Mouse (Mus musculus): Measurements from ENCODE around the gene Arl10. TPM values are rescaled to one million over a fixed set of nuclear protein-coding genes. Genes with fewer than 3 reads are reported as not detected.

Gene Arl10
- total and polyA plus RNA-seq, 3 experiments = 5.1 to 10.9 TPM; not detected in 1

GRCm38 (mm10) chr13:54596107-54596690 is 21.4 kb downstream of the Arl10 start:
- Histone ChIP-seq H3K9ac (ENCODE audit: control insufficient read depth, low read depth, low read length, poor library complexity, severe bottlenecking) (no peak overlapping the region), H3K4me3 (ENCODE audit: control insufficient read depth in 1 of 2, insufficient read depth in 1 of 2, low read depth in 2 of 2, low read length in 2 of 2) (no peak overlapping the region), H3K9me3 (replicated peaks; ENCODE audit: insufficient read depth, low read length) (no peaks in the 10 kb centered on the region), H3K27ac (ENCODE audit: control insufficient read depth, low read depth, low read length) (no peak overlapping the region), H3K36me3 (ENCODE audit: control insufficient read depth in 1 of 2, insufficient read depth in 2 of 2, low read length in 2 of 2) (peaks cover 1 to 3% of the 10 kb centered on the region in 2 experiments; a peak in 3 of 4 replicates), H3K79me2 (ENCODE audit: control insufficient read depth, insufficient read depth, low read length, poor library complexity) (peaks cover 4% of the 10 kb centered on the region; the same call in 1 of the 2 replicates), H3K4me1 (ENCODE audit: control insufficient read depth in 1 of 2, insufficient read depth in 2 of 2, low read length in 2 of 2) (peaks cover 0 to 4% of the 10 kb centered on the region in 2 experiments; a peak in 1 of 4 replicates), H3K27me3 (ENCODE audit: control insufficient read depth in 1 of 2, insufficient read depth in 2 of 2, low read length in 2 of 2) (no peaks in the 10 kb centered on the region)
- DNase-seq (ENCODE audit: low read depth, low spot score) = no peak
- TF ChIP-seq KAT2A (conservative IDR thresholded peaks at IDR 0.05; ENCODE audit: low read depth, low read length) (no peak), TCF12 (IDR thresholded peaks at IDR 0.05; ENCODE audit: low read depth, low read length) (no peak), CTCF (IDR thresholded peaks at IDR 0.05 in 2 of 3, conservative IDR thresholded peaks at IDR 0.05 in 1 of 3; ENCODE audit: control insufficient read depth in 1 of 3, insufficient read depth in 1 of 3, low read depth in 2 of 3, low read length in 3 of 3, poor library complexity in 1 of 3, severe bottlenecking in 1 of 3) (no peak), POLR2AphosphoS5 (IDR thresholded peaks at IDR 0.05; ENCODE audit: borderline replicate concordance, low read depth, low read length) (no peak), GABPA (IDR thresholded peaks at IDR 0.05; ENCODE audit: low read depth, low read length) (no peak), MYB (IDR thresholded peaks at IDR 0.05; ENCODE audit: low read depth, low read length) (no peak), UBTF (IDR thresholded peaks at IDR 0.05; ENCODE audit: borderline replicate concordance, insufficient read depth, low read depth, low read length) (no peak), USF2 (IDR thresholded peaks at IDR 0.05; ENCODE audit: borderline replicate concordance in 1 of 2, insufficient read depth in 1 of 2, low read depth in 1 of 2, low read length in 2 of 2) (no peak), NELFE (IDR thresholded peaks at IDR 0.05; ENCODE audit: low read depth, low read length) (no peak), MXI1 (IDR thresholded peaks at IDR 0.05; ENCODE audit: low read depth, low read length) (no peak), TBP (IDR thresholded peaks at IDR 0.05; ENCODE audit: low read depth, low read length) (no peak), CHD1 (IDR thresholded peaks at IDR 0.05; ENCODE audit: low read depth, low read length) (no peak), MAFK (IDR thresholded peaks at IDR 0.05; ENCODE audit: borderline replicate concordance, low read depth, low read length) (no peak)

DNA sequence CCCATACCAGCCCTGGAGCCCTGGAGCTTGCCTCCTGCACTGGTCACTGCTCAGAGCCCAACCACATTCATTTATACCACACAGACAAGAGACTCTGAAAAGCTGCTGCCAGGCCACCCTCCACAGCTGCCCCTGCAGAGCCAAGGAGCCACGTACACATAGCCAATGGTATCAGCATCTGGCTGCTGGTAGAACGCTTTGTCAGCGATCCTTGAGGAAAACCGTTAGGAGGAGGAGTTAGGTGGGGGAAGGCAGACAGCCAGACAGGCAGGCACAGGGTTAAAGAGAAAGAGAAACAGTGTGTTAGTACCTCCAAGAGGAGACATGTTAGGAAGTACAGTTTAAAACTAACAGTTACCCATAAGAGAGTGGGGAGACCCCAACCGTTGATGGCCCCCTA is 22.1 kb downstream of the Arl10 start:
- no peak for TF ChIP-seq RAD21 (IDR thresholded peaks at IDR 0.05; ENCODE audit: low read depth, low read length)
- no peak for TF ChIP-seq MXI1 (IDR thresholded peaks at IDR 0.05; ENCODE audit: low read depth, low read length)
- no peak for TF ChIP-seq JUND (IDR thresholded peaks at IDR 0.05; ENCODE audit: low read depth, low read length)
- no peak for TF ChIP-seq NRF1 (IDR thresholded peaks at IDR 0.05; ENCODE audit: insufficient read depth, low read depth, low read length, poor library complexity, severe bottlenecking)
- no peak for TF ChIP-seq ELF1 (IDR thresholded peaks at IDR 0.05; ENCODE audit: low read depth, low read length)
- no peak for TF ChIP-seq ETS1 (IDR thresholded peaks at IDR 0.05; ENCODE audit: low read depth, low read length)
- no peak for TF ChIP-seq CHD1 (IDR thresholded peaks at IDR 0.05; ENCODE audit: low read depth, low read length)
- Histone ChIP-seq H3K9me3 (replicated peaks; ENCODE audit: insufficient read depth, low read length) (no peaks in the 10 kb centered on the region), H3K4me1 (ENCODE audit: control insufficient read depth in 1 of 2, insufficient read depth in 2 of 2, low read length in 2 of 2) (no peaks in the 10 kb centered on the region), H3K27me3 (ENCODE audit: control insufficient read depth in 1 of 2, insufficient read depth in 2 of 2, low read length in 2 of 2) (no peaks in the 10 kb centered on the region), H3K9ac (ENCODE audit: control insufficient read depth, low read depth, low read length, poor library complexity, severe bottlenecking) (no peak overlapping the region), H3K79me2 (ENCODE audit: control insufficient read depth, insufficient read depth, low read length, poor library complexity) (peaks cover 1% of the 10 kb centered on the region; the same call in 1 of the 2 replicates), H3K27ac (ENCODE audit: control insufficient read depth, low read depth, low read length) (no peak overlapping the region), H3K4me3 (ENCODE audit: control insufficient read depth in 1 of 2, insufficient read depth in 1 of 2, low read depth in 2 of 2, low read length in 2 of 2) (no peak overlapping the region), H3K36me3 (ENCODE audit: control insufficient read depth in 1 of 2, insufficient read depth in 2 of 2, low read length in 2 of 2) (peaks cover 0 to 1% of the 10 kb centered on the region in 2 experiments; a peak in 1 of 4 replicates)
- no peak for DNase-seq (ENCODE audit: low read depth, low spot score)
